ENCODE assay signal across 23 mouse cellular contexts in genomic region chr12:40102359-40102758, GRCm38 (mm10). TPM values are rescaled to one million over a fixed set of nuclear protein-coding genes. Genes with fewer than 3 reads are reported as not detected.
"Had no signal": no experiment of that assay in that cellular context is flagged by ENCODE, and none has a peak within 500 bp of the region (broad histone marks: within the 10 kb centered on the region; RNA-seq: fewer than 3 reads in every experiment).

No protein-coding gene starts in this region.

- H3K9ac ChIP-seq: limb, embryonic 12.5 days; limb, embryonic 15.5 days; liver, embryonic 14.5 days; liver, postnatal 0 days; lung, embryonic 14.5 days; midbrain, embryonic 12.5 days; midbrain, embryonic 15.5 days; neural tube, embryonic 12.5 days had no signal

- H3K4me3 ChIP-seq: limb, embryonic 12.5 days; limb, embryonic 15.5 days; midbrain, embryonic 12.5 days; midbrain, embryonic 15.5 days; neural tube, embryonic 12.5 days had no signal

- H3K4me2 ChIP-seq: limb, embryonic 12.5 days; limb, embryonic 15.5 days; liver, embryonic 11.5 days; lung, embryonic 14.5 days; midbrain, embryonic 12.5 days; midbrain, embryonic 15.5 days; neural tube, embryonic 12.5 days had no signal

- H3K27ac ChIP-seq: kidney, postnatal 0 days; limb, embryonic 12.5 days; limb, embryonic 15.5 days; liver, embryonic 14.5 days; macrophage; midbrain, embryonic 12.5 days; midbrain, embryonic 15.5 days; neural tube, embryonic 12.5 days had no signal

- H3K9me3 ChIP-seq: limb, embryonic 12.5 days; limb, embryonic 15.5 days; midbrain, embryonic 12.5 days; midbrain, embryonic 15.5 days; neural tube, embryonic 12.5 days had no signal

- DNase-seq: kidney, adult 18-20 months; kidney, adult 9 months; kidney, postnatal 36 days; layer of hippocampus, postnatal 36 days; left cerebral cortex, postnatal 4 days; liver, postnatal 0 days; lung, embryonic 14.5 days; retina, postnatal 1 day; right cerebral cortex, postnatal 25 days; spleen, adult 18-20 months; thymus, adult 18-20 months; thymus, postnatal 36 days had no signal

- ATAC-seq: liver, postnatal 0 days; lung, postnatal 0 days; midbrain, embryonic 15.5 days had no signal

- H3K36me3 ChIP-seq: limb, embryonic 12.5 days; limb, embryonic 15.5 days; midbrain, embryonic 12.5 days; midbrain, embryonic 15.5 days; neural tube, embryonic 12.5 days had no signal

- H3K27me3 ChIP-seq: limb, embryonic 12.5 days; limb, embryonic 15.5 days; midbrain, embryonic 12.5 days; midbrain, embryonic 15.5 days; neural tube, embryonic 12.5 days had no signal

- H3K4me1 ChIP-seq: limb, embryonic 12.5 days; limb, embryonic 15.5 days; midbrain, embryonic 12.5 days; midbrain, embryonic 15.5 days; neural tube, embryonic 12.5 days had no signal

RNA-seq across cellular contexts. Expression of gene Scin, which starts 31.7 kb away (rescaled TPM):
- total RNA-seq: neutrophil, adult 5-6 weeks had no signal
